Comparison of ENCODE assay signal across 15 mouse cellular contexts in the genomic region with DNA sequence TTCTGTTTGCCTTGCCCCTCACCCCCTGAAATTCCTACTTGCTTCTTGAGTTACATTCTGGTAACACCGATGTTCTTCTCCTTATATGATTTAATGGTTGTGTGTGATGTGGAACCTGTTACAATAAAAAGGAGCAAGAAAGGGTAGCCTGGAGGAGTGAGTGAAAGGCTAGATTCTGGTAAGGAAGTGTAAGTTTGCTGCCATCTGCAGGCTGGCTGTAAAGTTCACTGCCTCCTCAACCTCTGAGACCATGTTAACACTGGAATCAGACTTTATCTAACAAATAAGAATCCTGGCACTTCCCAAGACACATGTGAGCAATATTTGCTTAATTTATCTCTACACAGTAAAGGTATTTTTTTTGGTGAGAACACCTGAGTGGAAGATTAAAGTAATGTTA.
DNase-seq lines count a peak whose midpoint lies in the region; TF ChIP-seq lines count a peak whose summit lies in the region.
"Had no signal": no experiment of that assay in that cellular context is flagged by ENCODE, and none has a peak within 500 bp of the region (broad histone marks: within the 10 kb centered on the region; RNA-seq: fewer than 3 reads in every experiment).

No protein-coding gene starts in this region.

- no peak for TF ChIP-seq POLR2A in brain, embryonic 14.5 days (IDR thresholded peaks at IDR 0.05; ENCODE audit: borderline replicate concordance, extremely low read depth, insufficient read depth, insufficient read length, poor library complexity, severe bottlenecking)

- DNase-seq in embryo, embryonic 10 days (ENCODE audit: low spot score), result peak; percentile 56
- DNase-seq in embryo, embryonic 9.5 days (ENCODE audit: extremely low spot score), result no peak
- no peak for DNase-seq in layer of hippocampus, adult 2 months (ENCODE audit: low spot score in 2 of 2)
- DNase-seq in layer of hippocampus, adult 9-11 months, result no peak
- peak; percentile 55 for DNase-seq in brain, embryonic 14.5 days (ENCODE audit: low read depth)
- DNase-seq in kidney, postnatal 4 days, result peak; percentile 15 to 16
- DNase-seq in yolk sac, embryonic 10.5 days (ENCODE audit: low spot score), result no peak
- DNase-seq in cerebellum, adult 11-12 months, result no peak
- DNase-seq: adrenal gland, adult 2 months; gastrocnemius, adult 2 months; lung, adult 18-20 months; right cerebral cortex, postnatal 4 days had no signal

- no peak overlapping the region for H3K4me3 ChIP-seq in layer of hippocampus, adult 2 months
- H3K4me3 ChIP-seq: erythroblast, embryonic 14.5 days; gastrocnemius, adult 2 months; midbrain, embryonic 15.5 days; stomach, embryonic 15.5 days had no signal

- no peak overlapping the region for H3K27ac ChIP-seq in layer of hippocampus, adult 2 months
- H3K27ac ChIP-seq: gastrocnemius, adult 2 months; midbrain, embryonic 15.5 days; stomach, embryonic 15.5 days had no signal

- peak; percentile 60 for TF ChIP-seq CTCF in layer of hippocampus, adult 2 months (conservative IDR thresholded peaks at IDR 0.05)
- TF ChIP-seq CTCF in brain, embryonic 14.5 days (IDR thresholded peaks at IDR 0.05; ENCODE audit: borderline replicate concordance, extremely low read depth, insufficient read depth, insufficient read length), result peak; percentile 45; the same call in 1 of the 2 replicates

Comparison
In these comparisons a context has a peak if more than half of its experiments do, and no peak if none do; other contexts are left out.
1. DNase-seq: peak in embryo, embryonic 10 days (single experiment), brain, embryonic 14.5 days (single experiment) and kidney, postnatal 4 days (2 of 2); none in embryo, embryonic 9.5 days (single experiment), layer of hippocampus, adult 2 months (0 of 2), layer of hippocampus, adult 9-11 months (single experiment), yolk sac, embryonic 10.5 days (single experiment) and cerebellum, adult 11-12 months (single experiment).